ENCODE assay signal across 9 mouse cellular contexts in the genomic region with DNA sequence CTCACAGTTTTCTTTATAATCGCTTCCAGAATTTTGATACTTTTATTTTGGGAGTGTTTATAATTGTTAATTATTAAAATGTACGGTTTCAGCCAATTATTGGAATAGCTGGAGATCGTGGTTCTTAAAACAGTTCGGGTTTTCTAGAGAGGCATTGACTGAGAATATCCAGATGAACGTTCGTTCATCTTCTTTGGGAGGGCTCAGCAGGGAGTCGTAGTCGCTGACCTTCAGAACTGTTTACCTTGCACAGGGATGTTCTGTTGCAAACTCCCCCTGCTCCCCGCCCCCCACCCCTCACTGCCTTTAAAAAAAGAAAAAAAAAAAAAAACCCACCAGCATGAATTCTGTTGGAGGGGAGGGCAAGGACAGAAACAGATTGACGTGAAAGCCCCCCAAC. TPM values are rescaled to one million over a fixed set of nuclear protein-coding genes. Genes with fewer than 3 reads are reported as not detected.
A peak's percentile ranks its signal among the peaks of the same experiment; 100 is the strongest.
DNase-seq lines count a peak whose midpoint lies in the region; ATAC-seq and TF ChIP-seq lines count a peak whose summit lies in the region.
"Had no signal": no experiment of that assay in that cellular context is flagged by ENCODE, and none has a peak within 500 bp of the region (broad histone marks: within the 10 kb centered on the region; RNA-seq: fewer than 3 reads in every experiment).

No protein-coding gene starts in this region.

- no peak for ATAC-seq in lung, postnatal 0 days
- no peak for ATAC-seq in intestine, embryonic 16.5 days

- H3K27ac ChIP-seq in lung, postnatal 0 days (ENCODE audit: low read length) = no peak overlapping the region
- H3K27ac ChIP-seq in intestine, embryonic 16.5 days (ENCODE audit: low read length) = no peak overlapping the region
- H3K27ac ChIP-seq in olfactory bulb, adult 2 months (ENCODE audit: insufficient read depth, low read depth, low read length) = peak overlapping the region; percentile 80

- H3K4me2 ChIP-seq in lung, postnatal 0 days (replicated peaks; ENCODE audit: low read depth, low read length) = peak overlapping the region; percentile 44
- H3K4me2 ChIP-seq in intestine, embryonic 16.5 days (ENCODE audit: low read depth, low read length) = peak overlapping the region; percentile 78

- 5% methylated on average over 10 of the region's 10 CpGs for WGBS in lung, postnatal 0 days
- 2% methylated on average over 10 of the region's 10 CpGs for WGBS in intestine, embryonic 16.5 days
- WGBS in olfactory bulb, adult 2 months = 3% methylated on average over 10 of the region's 10 CpGs

- no peak for TF ChIP-seq POLR2A in olfactory bulb, adult 2 months (IDR thresholded peaks at IDR 0.05; ENCODE audit: insufficient read depth, low read depth, low read length)

- H3K36me3 ChIP-seq in lung, postnatal 0 days (ENCODE audit: insufficient read depth, low read length) = no peaks in the 10 kb centered on the region
- H3K36me3 ChIP-seq in intestine, embryonic 16.5 days (ENCODE audit: control insufficient read depth, insufficient read depth, low read length) = no peaks in the 10 kb centered on the region

- TF ChIP-seq CTCF in lung, postnatal 0 days (IDR thresholded peaks at IDR 0.05) = no peak
- TF ChIP-seq CTCF in olfactory bulb, adult 2 months (IDR thresholded peaks at IDR 0.05; ENCODE audit: insufficient read depth, low read depth, low read length) = no peak

- H3K4me1 ChIP-seq in lung, postnatal 0 days (ENCODE audit: insufficient read depth, low read depth, low read length) = peaks cover 7% of the 10 kb centered on the region; the same call in 1 of the 2 replicates
- peaks cover 11% of the 10 kb centered on the region for H3K4me1 ChIP-seq in intestine, embryonic 16.5 days (ENCODE audit: control insufficient read depth, insufficient read depth, low read length)
- H3K4me1 ChIP-seq in olfactory bulb, adult 2 months (ENCODE audit: control insufficient read depth, insufficient read depth, low read length) = peaks cover 2% of the 10 kb centered on the region; the same call in 1 of the 2 replicates

- H3K4me3 ChIP-seq in lung, postnatal 0 days (ENCODE audit: low read depth, low read length) = peak overlapping the region; percentile 17; the same call in 1 of the 2 replicates
- peak overlapping the region; percentile 43 for H3K4me3 ChIP-seq in intestine, embryonic 16.5 days (ENCODE audit: low read length)
- H3K4me3 ChIP-seq in olfactory bulb, adult 2 months (ENCODE audit: insufficient read depth, low read depth, low read length) = peak overlapping the region; percentile 79
- H3K4me3 ChIP-seq: myocyte had no signal

- no peaks in the 10 kb centered on the region for H3K9me3 ChIP-seq in lung, postnatal 0 days (ENCODE audit: low read length)
- 0 out of 2 replicates have a peak, but pooled peaks cover 5% of the 10 kb centered on the region for H3K9me3 ChIP-seq in intestine, embryonic 16.5 days (ENCODE audit: control insufficient read depth, low read length)

- DNase-seq in cerebellum, postnatal 10 days = peak; percentile 59 to 62
- no peak for DNase-seq in cerebellum, adult 8-10 months
- DNase-seq in lung, postnatal 0 days (ENCODE audit: low spot score) = no peak
- no peak for DNase-seq in lung, postnatal 14 days
- DNase-seq in urinary bladder, postnatal 10 days (ENCODE audit: low spot score) = no peak
- no peak for DNase-seq in thymus, postnatal 36 days

- no peak for TF ChIP-seq EP300 in lung, postnatal 0 days (IDR thresholded peaks at IDR 0.05)

- no peak overlapping the region for H3K9ac ChIP-seq in lung, postnatal 0 days (replicated peaks; ENCODE audit: low read depth)
- peak overlapping the region; percentile 52 for H3K9ac ChIP-seq in intestine, embryonic 16.5 days (ENCODE audit: low read depth, low read length)

- peaks cover 7% of the 10 kb centered on the region; the same call in 1 of the 2 replicates for H3K27me3 ChIP-seq in lung, postnatal 0 days (replicated peaks; ENCODE audit: insufficient read depth, low read length)
- H3K27me3 ChIP-seq in intestine, embryonic 16.5 days (replicated peaks; ENCODE audit: control insufficient read depth, insufficient read depth, low read length) = no peaks in the 10 kb centered on the region; the same call in 1 of the 2 replicates

RNA-seq across cellular contexts. Expression of a gene that starts 12.0 kb away (rescaled TPM):
- polyA plus RNA-seq in lung, postnatal 0 days (2015; fragmentation: Nextera tagmentation; extraction: Ambion mirVana) = 0.14 and 0.26 TPM in 2 replicates
- 1.1 and 1.3 TPM in 2 replicates for polyA plus RNA-seq in intestine, embryonic 16.5 days (2015; fragmentation: Nextera tagmentation; extraction: Ambion mirVana)
- 89.3 TPM in 1 of 2 replicates, not detected in the other for polyA plus RNA-seq in olfactory bulb, adult 2 months (2012; ENCODE audit: insufficient read depth, insufficient read length, low replicate concordance, missing spikeins)

Comparison
In these comparisons a context has a peak if more than half of its experiments do, and no peak if none do; other contexts are left out.
1. DNase-seq: peak in cerebellum, postnatal 10 days (2 of 2); none in cerebellum, adult 8-10 months (single experiment), lung, postnatal 0 days (single experiment), lung, postnatal 14 days (single experiment), urinary bladder, postnatal 10 days (single experiment) and thymus, postnatal 36 days (0 of 2).
2. H3K4me3 ChIP-seq: peak in every context shown above with its lines; median percentile 79 in olfactory bulb, adult 2 months; 43 in intestine, embryonic 16.5 days; 17 in lung, postnatal 0 days.